Mouse (Mus musculus): ENCODE results near the gene Mbnl2.

- TF ChIP-seq CTCF (IDR thresholded peaks at IDR 0.05; ENCODE audit: low read depth, low read length) = no peak
- no peak for TF ChIP-seq POLR2A (IDR thresholded peaks at IDR 0.05; ENCODE audit: borderline replicate concordance, low read depth, low read length)
These were observed 58.2 kb downstream of the Mbnl2 start for GRCm38 (mm10) chr14:120333465-120334243.
